In the genomic region with DNA sequence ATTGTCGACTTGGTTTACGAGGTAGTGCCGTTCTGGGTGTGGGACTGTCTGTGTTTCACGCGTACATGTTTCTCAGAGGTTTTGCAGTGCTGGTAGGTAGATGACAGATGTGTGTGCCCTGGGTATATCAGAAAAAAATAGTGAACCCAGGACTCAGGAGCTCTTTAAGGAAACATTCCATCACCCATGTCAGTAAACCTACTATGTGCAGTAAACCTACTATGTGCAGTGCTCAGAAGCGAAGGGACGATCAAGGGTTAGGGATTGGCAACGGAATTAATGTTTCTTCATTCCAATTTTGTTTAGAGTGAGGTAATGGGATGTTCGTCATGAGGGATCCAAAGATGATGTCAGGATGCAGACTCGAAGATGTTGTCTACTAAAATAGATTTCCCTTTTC, we compare ENCODE assay signal across 20 mouse cellular contexts. TPM values are rescaled to one million over a fixed set of nuclear protein-coding genes. Genes with fewer than 3 reads are reported as not detected.
DNase-seq lines count a peak whose midpoint lies in the region; ATAC-seq and TF ChIP-seq lines count a peak whose summit lies in the region.
"Had no signal": no experiment of that assay in that cellular context is flagged by ENCODE, and none has a peak within 500 bp of the region (broad histone marks: within the 10 kb centered on the region; RNA-seq: fewer than 3 reads in every experiment).

No protein-coding gene starts in this region.

- no peak for ATAC-seq in forebrain, embryonic 15.5 days (replicated peaks)
- ATAC-seq in granulocyte monocyte progenitor cell, adult 5-6 weeks (replicated peaks; ENCODE audit: poor library complexity, severe bottlenecking): no peak
- ATAC-seq: activated CD4-positive, CD25-positive, alpha-beta regulatory T cell, adult 4 months; CD4-positive, CD25-positive, alpha-beta regulatory T cell, adult 4 months; Patski had no signal

- no peaks in the 10 kb centered on the region for H3K79me2 ChIP-seq in CH12.LX (replicated peaks; ENCODE audit: control insufficient read depth, extremely low read depth, insufficient read depth, poor library complexity, severe bottlenecking)
- H3K79me2 ChIP-seq in MEL (ENCODE audit: control insufficient read depth, insufficient read depth, low read length, poor library complexity): no peaks in the 10 kb centered on the region

- H3K27ac ChIP-seq in CH12.LX (ENCODE audit: insufficient read depth, low read depth): no peak overlapping the region
- H3K27ac ChIP-seq in MEL (ENCODE audit: control insufficient read depth, low read depth, low read length): no peak overlapping the region
- H3K27ac ChIP-seq in forebrain, embryonic 15.5 days (replicated peaks): no peak overlapping the region

- H3K9ac ChIP-seq in CH12.LX (ENCODE audit: insufficient read depth, low read depth): no peak overlapping the region
- no peak overlapping the region for H3K9ac ChIP-seq in MEL (ENCODE audit: control insufficient read depth, low read depth, low read length, poor library complexity, severe bottlenecking)
- no peak overlapping the region for H3K9ac ChIP-seq in forebrain, embryonic 15.5 days (replicated peaks)

- no peak overlapping the region for H3K4me2 ChIP-seq in CH12.LX (ENCODE audit: insufficient read depth, low read depth, poor library complexity, severe bottlenecking)
- H3K4me2 ChIP-seq in forebrain, embryonic 15.5 days (replicated peaks): no peak overlapping the region

- no peaks in the 10 kb centered on the region for H3K36me3 ChIP-seq in CH12.LX (replicated peaks in 1 of 2; ENCODE audit: control insufficient read depth in 1 of 2, insufficient read depth in 1 of 2, low read length in 1 of 2)
- no peaks in the 10 kb centered on the region for H3K36me3 ChIP-seq in MEL (ENCODE audit: control insufficient read depth in 1 of 2, insufficient read depth in 2 of 2, low read length in 2 of 2)
- H3K36me3 ChIP-seq in forebrain, embryonic 15.5 days: no peaks in the 10 kb centered on the region
- H3K36me3 ChIP-seq: G1E had no signal

- 95% methylated on average over 10 of the region's 10 CpGs for WGBS in forebrain, embryonic 15.5 days

- TF ChIP-seq RAD21 in CH12.LX (IDR thresholded peaks at IDR 0.05; ENCODE audit: low read depth, low read length) (no peak), MEL (IDR thresholded peaks at IDR 0.05; ENCODE audit: low read depth, low read length) (no peak)

- peaks cover 36% of the 10 kb centered on the region for H3K9me3 ChIP-seq in CH12.LX (replicated peaks; ENCODE audit: low read length)
- H3K9me3 ChIP-seq in MEL (replicated peaks; ENCODE audit: insufficient read depth, low read length): no peaks in the 10 kb centered on the region
- H3K9me3 ChIP-seq in forebrain, embryonic 15.5 days: no peaks in the 10 kb centered on the region

- TF ChIP-seq EP300 in CH12.LX (IDR thresholded peaks at IDR 0.05; ENCODE audit: low read length) (no peak), MEL (IDR thresholded peaks at IDR 0.05; ENCODE audit: low read depth in 1 of 2, low read length in 2 of 2) (no peak)

- H3K27me3 ChIP-seq in CH12.LX (replicated peaks) (no peaks in the 10 kb centered on the region), MEL (ENCODE audit: control insufficient read depth in 1 of 2, insufficient read depth in 2 of 2, low read length in 2 of 2) (no peaks in the 10 kb centered on the region)
- H3K27me3 ChIP-seq in forebrain, embryonic 15.5 days: no peaks in the 10 kb centered on the region
- H3K27me3 ChIP-seq: Patski had no signal

- TF ChIP-seq CTCF in CH12.LX (conservative IDR thresholded peaks at IDR 0.05 in 1 of 2, IDR thresholded peaks at IDR 0.05 in 1 of 2; ENCODE audit: low read depth in 2 of 2, low read length in 2 of 2): no peak
- TF ChIP-seq CTCF in MEL (IDR thresholded peaks at IDR 0.05 in 2 of 3, conservative IDR thresholded peaks at IDR 0.05 in 1 of 3; ENCODE audit: control insufficient read depth in 1 of 3, insufficient read depth in 1 of 3, low read depth in 2 of 3, low read length in 3 of 3, poor library complexity in 1 of 3, severe bottlenecking in 1 of 3): no peak

- H3K4me1 ChIP-seq in CH12.LX (ENCODE audit: control insufficient read depth in 1 of 2, insufficient read depth in 2 of 2): peaks cover 0 to 5% of the 10 kb centered on the region in 2 experiments; a peak in 1 of 4 replicates
- H3K4me1 ChIP-seq in MEL (ENCODE audit: control insufficient read depth in 1 of 2, insufficient read depth in 2 of 2, low read length in 2 of 2): no peaks in the 10 kb centered on the region
- no peaks in the 10 kb centered on the region for H3K4me1 ChIP-seq in forebrain, embryonic 15.5 days

- no peak for TF ChIP-seq POLR2A in CH12.LX (IDR thresholded peaks at IDR 0.05; ENCODE audit: low read depth, low read length)
- TF ChIP-seq POLR2A in MEL (IDR thresholded peaks at IDR 0.05; ENCODE audit: control insufficient read depth in 1 of 2, insufficient read depth in 1 of 2, low read depth in 1 of 2, low read length in 2 of 2, poor library complexity in 1 of 2): no peak

- DNase-seq in CH12.LX (ENCODE audit: extremely low read depth) (no peak), MEL (ENCODE audit: low read depth, low spot score) (no peak)
- DNase-seq: adrenal gland, adult 2 months; adrenal gland, adult 8-10 months; adrenal gland, postnatal 10 days; adrenal gland, postnatal 14 days; adrenal gland, postnatal 25 days; adrenal gland, postnatal 36 days; B cell, adult 2 months; cerebellum, adult 11 months; cerebellum, adult 11-12 months; cerebellum, adult 18-20 months; cerebellum, adult 2 months; cerebellum, adult 8-10 months had no signal

- H3K4me3 ChIP-seq in CH12.LX (replicated peaks in 1 of 3; ENCODE audit: low read depth in 2 of 3, low read length in 2 of 3, poor library complexity in 1 of 3) (no peak overlapping the region), MEL (ENCODE audit: control insufficient read depth in 1 of 2, insufficient read depth in 1 of 2, low read depth in 2 of 2, low read length in 2 of 2) (no peak overlapping the region)
- H3K4me3 ChIP-seq in forebrain, embryonic 15.5 days: no peak overlapping the region

- dilution Hi-C loops in CH12.LX (cut with MboI; ENCODE audit: extremely low pct_ligation_motif_present, extremely low pct_unique_long_range_greater_than_20kb, low sequenced_read_pairs): no loop called here

- in situ Hi-C loops in CH12.LX (cut with MboI; ENCODE audit: low pct_ligation_motif_present, low pct_unique_long_range_greater_than_20kb, low sequenced_read_pairs): no loop called here

TF ChIP-seq in CH12.LX, 34 proteins besides CTCF, POLR2A, EP300 and RAD21:
- TF ChIP-seq ZKSCAN1 (IDR thresholded peaks at IDR 0.05; ENCODE audit: borderline replicate concordance, low read depth, low read length) (peak; percentile 57; the same call in 1 of the 2 replicates), MYC (IDR thresholded peaks at IDR 0.05; ENCODE audit: low read depth, low read length) (no peak)

TF ChIP-seq in MEL, 35 proteins besides CTCF, POLR2A, EP300 and RAD21:
- TF ChIP-seq CHD2 (IDR thresholded peaks at IDR 0.05; ENCODE audit: low read length) (no peak), ZKSCAN1 (IDR thresholded peaks at IDR 0.05; ENCODE audit: low read depth, low read length) (peak; percentile 81)

RNA-seq across cellular contexts. Expression of a gene that starts 37.6 kb away (rescaled TPM):
- total RNA-seq in CH12.LX (2012; rRNA removed): not detected in 2 replicates
- total RNA-seq in CH12.LX (2014; rRNA removed): 0.14 TPM in 1 of 2 replicates, not detected in the other
- polyA plus RNA-seq in CH12.LX (2012; ENCODE audit: insufficient read length, low read depth): 0.10 and 0.14 TPM in 2 replicates
- not detected in 2 replicates for total RNA-seq in MEL (2012; rRNA removed)
- not detected for polyA plus RNA-seq in MEL (2012; ENCODE audit: insufficient read depth in 1 of 2, insufficient read length in 2 of 2, low read depth in 1 of 2, low replicate concordance in 2 of 2, missing spikeins in 1 of 2)
- 57.1 and 59.6 TPM in 2 replicates for polyA plus RNA-seq in forebrain, embryonic 15.5 days (2015; fragmentation: Nextera tagmentation; extraction: Ambion mirVana)
- 54.2 and 61.4 TPM in 2 replicates for total RNA-seq in granulocyte monocyte progenitor cell, adult 5-6 weeks (2014; fragmentation: Nextera tagmentation)
- 53.1 and 62.5 TPM in 2 replicates for total RNA-seq in granulocyte monocyte progenitor cell, adult 5-6 weeks (2017)
- total RNA-seq: G1E had no signal
- polyA plus RNA-seq: activated CD4-positive, CD25-positive, alpha-beta regulatory T cell, adult 4 months; G1E had no signal

Comparison
In these comparisons a context has a peak if more than half of its experiments do, and no peak if none do; other contexts are left out.
1. RNA of a gene that starts 37.6 kb away (total RNA-seq): 53.1 to 62.5 TPM in granulocyte monocyte progenitor cell, adult 5-6 weeks; 0.14 TPM in CH12.LX and not detected in MEL; every median in the first group is over 10 times any median in the second.